Mouse (Mus musculus) forebrain, embryonic 11.5 days (tissue): ENCODE measurements around the gene Phf10. TPM values are rescaled to one million over a fixed set of nuclear protein-coding genes. Genes with fewer than 3 reads are reported as not detected.
"Not testable (repeated sequence)": the region's sequence is repeated elsewhere in the genome, so short reads cannot be mapped to it uniquely, and the experiment has no call there.

ENCODE experiments used
- ATAC-seq: fragments of 200-750 bp; cut with Nextera tagmentation; replicated peaks from 2 replicates; pipeline ENCODE4 v1.8.0; 2017; ENCODE audit warnings: moderate TSS enrichment; ENCODE audit not compliant: low FRiP score
- DNase-seq: peaks from one replicate; pipeline ENCODE4 v3.0.0-alpha.2; 2017; ENCODE audit warnings: low spot score
- H3K27ac ChIP-seq: fragments of 300-500 bp; sonication (generic); 2 replicates; pipeline ENCODE4 v1.5.1; 2014; ENCODE audit warnings: low read depth, low read length
- H3K27me3 ChIP-seq: fragments of 300-500 bp; sonication (generic); 2 replicates; pipeline ENCODE4 v1.6.1; 2014; ENCODE audit warnings: mild to moderate bottlenecking, low read length, mixed read lengths; ENCODE audit not compliant: control insufficient read depth, insufficient read depth
- H3K36me3 ChIP-seq: fragments of 300-500 bp; sonication (generic); 2 replicates; pipeline ENCODE4 v1.6.1; 2014; ENCODE audit warnings: mild to moderate bottlenecking, low read length, moderate library complexity, mixed read lengths; ENCODE audit not compliant: control insufficient read depth, insufficient read depth
- H3K4me1 ChIP-seq: fragments of 300-500 bp; sonication (generic); replicated peaks from 2 replicates; pipeline ENCODE4 v1.6.1; 2014; ENCODE audit warnings: low read length, mixed read lengths; ENCODE audit not compliant: control insufficient read depth, insufficient read depth
- H3K4me2 ChIP-seq: fragments of 300-500 bp; sonication (generic); 2 replicates; pipeline ENCODE4 v1.6.1; 2014; ENCODE audit warnings: low read depth, mild to moderate bottlenecking, low read length, moderate library complexity, mixed read lengths; ENCODE audit not compliant: severe bottlenecking
- H3K4me3 ChIP-seq: fragments of 300-500 bp; sonication (generic); 2 replicates; pipeline ENCODE4 v1.5.1; 2014; ENCODE audit warnings: low read depth, low read length
- H3K9ac ChIP-seq: fragments of 300-500 bp; sonication (generic); 2 replicates; pipeline ENCODE4 v1.6.1; 2014; ENCODE audit warnings: low read length
- H3K9me3 ChIP-seq: fragments of 300-500 bp; sonication (generic); 2 replicates; pipeline ENCODE4 v1.6.1; 2016; ENCODE audit warnings: low read length, mixed read lengths; ENCODE audit not compliant: control insufficient read depth
- WGBS: fragments of 180-500 bp; shearing (Covaris S2); extraction: QIAGEN DNeasy Blood & Tissue Kit; methylation state at CpG from one replicate; pipeline ENCODE4 v1.1.7; 2014; 5-methylcytosine and 5-hydroxymethylcytosine counted together
- polyA plus RNA-seq: library from polyadenylated mRNA; unstranded; fragments of >200 nt; fragmentation: Nextera tagmentation; extraction: Ambion mirVana; gene quantifications from 2 replicates; pipeline ENCODE4 v1.2.1, GENCODE M21; 2014

The Phf10 gene
- polyA plus RNA-seq, 1 experiment from 2014 or later: 33.2 TPM

GRCm38 (mm10) chr17:14909331-14909730, 51.7 kb downstream of the Phf10 start:
- no peak overlapping the region for H3K4me2 ChIP-seq
- H3K4me1 ChIP-seq: no peaks in the 10 kb centered on the region
- H3K9me3 ChIP-seq: no peaks in the 10 kb centered on the region
- ATAC-seq: no peak
- H3K27me3 ChIP-seq: no peaks in the 10 kb centered on the region
- H3K27ac ChIP-seq: no peak overlapping the region
- no peak overlapping the region for H3K9ac ChIP-seq
- WGBS: 82% methylated on average over 5 of the region's 5 CpGs
- H3K36me3 ChIP-seq: no peaks in the 10 kb centered on the region
- no peak overlapping the region for H3K4me3 ChIP-seq
- no peak for DNase-seq

GRCm38 (mm10) chr17:14907136-14907535, 53.9 kb downstream of the Phf10 start:
- Histone ChIP-seq H3K27me3 (no peaks in the 10 kb centered on the region), H3K9ac (no peak overlapping the region), H3K4me1 (no peaks in the 10 kb centered on the region), H3K9me3 (no peaks in the 10 kb centered on the region), H3K4me2 (no peak overlapping the region), H3K36me3 (no peaks in the 10 kb centered on the region), H3K4me3 (no peak overlapping the region), H3K27ac (no peak overlapping the region)
- DNase-seq (no peak), ATAC-seq (no peak)
- 84% methylated on average over 12 of the region's 12 CpGs for WGBS

GRCm38 (mm10) chr17:14906611-14907010, 54.5 kb downstream of the Phf10 start:
- Histone ChIP-seq H3K9ac (no peak overlapping the region), H3K4me1 (no peaks in the 10 kb centered on the region), H3K36me3 (no peaks in the 10 kb centered on the region), H3K4me3 (no peak overlapping the region), H3K27me3 (no peaks in the 10 kb centered on the region), H3K4me2 (no peak overlapping the region), H3K27ac (no peak overlapping the region), H3K9me3 (no peaks in the 10 kb centered on the region)
- 33% methylated on average over 1 of the region's 1 CpGs for WGBS
- ATAC-seq (no peak), DNase-seq (no peak)

GRCm38 (mm10) chr17:14904637-14905265, 56.3 kb downstream of the Phf10 start:
- WGBS: 58% methylated on average over 7 of the region's 7 CpGs
- H3K4me2 ChIP-seq: no peak overlapping the region
- H3K4me3 ChIP-seq: no peak overlapping the region
- no peaks in the 10 kb centered on the region for H3K36me3 ChIP-seq
- no peak overlapping the region; the same call in 1 of the 2 replicates for H3K9ac ChIP-seq
- no peaks in the 10 kb centered on the region for H3K9me3 ChIP-seq
- ATAC-seq (peak; percentile 72), DNase-seq (peak; percentile 73)
- no peaks in the 10 kb centered on the region for H3K4me1 ChIP-seq
- H3K27me3 ChIP-seq: no peaks in the 10 kb centered on the region
- H3K27ac ChIP-seq: no peak overlapping the region

- Histone ChIP-seq H3K27ac (no peak overlapping the region), H3K36me3 (no peaks in the 10 kb centered on the region), H3K4me3 (no peak overlapping the region), H3K9ac (no peak overlapping the region), H3K27me3 (no peaks in the 10 kb centered on the region), H3K4me2 (no peak overlapping the region), H3K4me1 (no peaks in the 10 kb centered on the region), H3K9me3 (no peaks in the 10 kb centered on the region)
- DNase-seq: no peak
- WGBS: 89% methylated on average over 6 of the region's 6 CpGs
- 0 out of 2 replicates have a peak, but pooled peaks have one; percentile 15 for ATAC-seq
Observed at GRCm38 (mm10) chr17:14904206-14904605, 56.9 kb downstream of the Phf10 start.

GRCm38 (mm10) chr17:14903212-14903611, 57.9 kb downstream of the Phf10 start:
- no peak for ATAC-seq

GRCm38 (mm10) chr17:14898972-14899371, 62.1 kb downstream of the Phf10 start:
- DNase-seq: no peak
- Histone ChIP-seq H3K4me1 (no peaks in the 10 kb centered on the region), H3K4me3 (no peak overlapping the region), H3K9ac (no peak overlapping the region), H3K4me2 (no peak overlapping the region), H3K9me3 (no peaks in the 10 kb centered on the region), H3K27me3 (no peaks in the 10 kb centered on the region), H3K36me3 (no peaks in the 10 kb centered on the region), H3K27ac (no peak overlapping the region)
- ATAC-seq: no peak
- WGBS: 77% methylated on average over 1 of the region's 1 CpGs

More at GRCm38 (mm10) chr17:14903212-14903611, 57.9 kb downstream of the Phf10 start:
- Histone ChIP-seq H3K9me3 (no peaks in the 10 kb centered on the region), H3K36me3 (no peaks in the 10 kb centered on the region), H3K27me3 (no peaks in the 10 kb centered on the region), H3K4me1 (no peaks in the 10 kb centered on the region), H3K9ac (no peak overlapping the region), H3K4me2 (no peak overlapping the region), H3K4me3 (no peak overlapping the region), H3K27ac (no peak overlapping the region)
- DNase-seq: no peak
- 89% methylated on average over 3 of the region's 3 CpGs for WGBS

- H3K9me3 ChIP-seq, H3K4me3 ChIP-seq, H3K36me3 ChIP-seq, H3K27me3 ChIP-seq, DNase-seq, H3K27ac ChIP-seq, H3K9ac ChIP-seq, ATAC-seq, H3K4me2 ChIP-seq, H3K4me1 ChIP-seq: not testable (repeated sequence)
Observed at GRCm38 (mm10) chr17:14895058-14895457, 66.0 kb downstream of the Phf10 start.
